Mouse (Mus musculus) intestine, embryonic 16.5 days (tissue): ENCODE measurements around the gene Naxd. TPM values are rescaled to one million over a fixed set of nuclear protein-coding genes. Genes with fewer than 3 reads are reported as not detected.
"Not testable (repeated sequence)": the region's sequence is repeated elsewhere in the genome, so short reads cannot be mapped to it uniquely, and the experiment has no call there.

Experiments used
- ATAC-seq: fragments of 200-750 bp; cut with Nextera tagmentation; 2 replicates; pipeline ENCODE4 v1.8.0; 2017; ENCODE audit warnings: moderate TSS enrichment, moderate library complexity
- H3K27ac ChIP-seq: fragments of 300-500 bp; sonication (generic); 2 replicates; pipeline ENCODE4 v1.5.1; 2014; ENCODE audit warnings: mild to moderate bottlenecking, low read length
- H3K27me3 ChIP-seq: fragments of 300-500 bp; sonication (generic); replicated peaks from 2 replicates; pipeline ENCODE4 v1.6.1; 2014; ENCODE audit warnings: low read length, control low read depth, mixed read lengths; ENCODE audit not compliant: control insufficient read depth, insufficient read depth
- H3K36me3 ChIP-seq: fragments of 300-500 bp; sonication (generic); 2 replicates; pipeline ENCODE4 v1.6.1; 2014; ENCODE audit warnings: low read length, control low read depth; ENCODE audit not compliant: control insufficient read depth, insufficient read depth
- H3K4me1 ChIP-seq: fragments of 300-500 bp; sonication (generic); 2 replicates; pipeline ENCODE4 v1.6.1; 2014; ENCODE audit warnings: low read length, control low read depth, mixed read lengths; ENCODE audit not compliant: control insufficient read depth, insufficient read depth
- H3K4me2 ChIP-seq: fragments of 300-500 bp; sonication (generic); 2 replicates; pipeline ENCODE4 v1.6.1; 2014; ENCODE audit warnings: low read depth, low read length, control low read depth
- H3K4me3 ChIP-seq: fragments of 300-500 bp; sonication (generic); 2 replicates; pipeline ENCODE4 v1.5.1; 2014; ENCODE audit warnings: mild to moderate bottlenecking, low read length
- H3K9ac ChIP-seq: fragments of 300-500 bp; sonication (generic); 2 replicates; pipeline ENCODE4 v1.6.1; 2014; ENCODE audit warnings: low read depth, low read length
- H3K9me3 ChIP-seq: fragments of 300-500 bp; sonication (generic); 2 replicates; pipeline ENCODE4 v1.6.1; 2016; ENCODE audit warnings: low read length, control low read depth; ENCODE audit not compliant: control insufficient read depth
- WGBS: fragments of 180-500 bp; shearing (Covaris S2); extraction: QIAGEN DNeasy Blood & Tissue Kit; methylation state at CpG from one replicate; pipeline ENCODE4 v1.1.7; 2014; 5-methylcytosine and 5-hydroxymethylcytosine counted together
- polyA plus RNA-seq: library from polyadenylated mRNA; unstranded; fragments of >200 nt; fragmentation: Nextera tagmentation; extraction: Ambion mirVana; gene quantifications from 2 replicates; pipeline ENCODE4 v1.2.1, GENCODE M21; 2015

Naxd gene
- polyA plus RNA-seq, 1 experiment from 2014 or later: 105 TPM

DNA sequence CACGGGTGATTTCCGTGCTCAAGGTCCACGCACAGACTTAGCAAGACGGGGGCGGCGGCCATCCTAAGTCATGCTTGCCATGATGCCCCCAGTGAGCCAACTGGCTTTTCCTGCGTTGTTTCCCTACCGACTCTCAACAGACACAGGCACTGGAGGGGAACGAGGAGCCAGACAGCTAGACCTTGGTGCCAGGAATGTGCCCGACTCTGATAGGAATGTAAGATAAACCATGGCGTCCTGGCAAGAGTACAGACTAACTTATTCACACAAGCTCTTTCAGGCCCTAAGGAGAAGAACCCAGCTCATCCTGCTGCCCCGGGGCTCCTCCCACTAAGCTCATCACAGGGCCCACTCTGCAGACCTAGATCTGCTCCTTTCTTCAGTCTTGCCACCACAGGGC lies 44.7 kb downstream of the Naxd start:
- no peak for ATAC-seq

DNA sequence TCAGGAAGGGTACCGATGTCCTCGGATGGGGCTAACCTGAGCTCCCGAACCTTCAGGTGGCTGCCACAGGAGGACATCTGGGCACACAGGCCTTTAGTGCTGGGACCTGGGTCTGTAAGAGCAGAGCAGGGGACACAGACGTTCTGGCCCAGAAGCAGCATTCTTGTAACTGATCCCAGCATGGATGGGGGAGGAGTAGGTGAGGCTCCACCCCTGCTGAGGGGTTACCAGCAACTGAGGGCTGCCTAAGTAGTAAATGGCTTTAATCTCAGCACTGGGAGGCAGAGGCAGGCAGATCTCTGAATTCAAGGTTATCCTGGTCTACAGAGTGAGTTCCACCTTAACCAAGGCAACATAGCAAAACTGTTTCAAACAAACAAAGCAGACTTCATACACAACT lies 45.6 kb downstream of the Naxd start:
- ATAC-seq: no peak
- WGBS: 87% methylated on average over 4 of the region's 4 CpGs

More for the DNA sequence above, 44.7 kb downstream of the Naxd start:
- no peak overlapping the region for H3K27ac ChIP-seq
- WGBS: 90% methylated on average over 12 of the region's 12 CpGs
- H3K4me3 ChIP-seq: no peak overlapping the region
- H3K9me3 ChIP-seq: no peaks in the 10 kb centered on the region
- H3K4me1 ChIP-seq: no peaks in the 10 kb centered on the region
- H3K36me3 ChIP-seq: peaks cover 16% of the 10 kb centered on the region
- no peaks in the 10 kb centered on the region for H3K27me3 ChIP-seq
- H3K4me2 ChIP-seq: no peak overlapping the region
- H3K9ac ChIP-seq: no peak overlapping the region

DNA sequence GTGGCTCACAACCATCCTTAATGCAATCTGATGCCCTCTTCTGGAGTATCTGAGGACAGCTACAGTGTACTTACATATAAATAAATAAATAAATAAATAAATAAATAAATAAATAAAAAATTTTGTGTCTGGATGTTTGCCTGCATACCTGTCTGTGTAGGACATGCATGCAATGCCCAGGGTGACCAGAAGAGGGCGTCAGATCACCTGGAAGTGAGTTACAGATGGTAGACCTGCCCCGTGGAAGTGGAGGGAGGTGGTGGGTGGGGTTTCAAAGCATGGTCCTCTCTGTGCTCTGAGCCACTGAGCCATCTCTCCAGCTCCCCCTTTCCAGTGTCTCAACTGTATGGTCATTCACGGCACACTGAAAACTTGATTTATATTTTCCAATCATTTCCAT lies 47.1 kb downstream of the Naxd start:
- 42% methylated on average over 3 of the region's 3 CpGs for WGBS
- H3K36me3 ChIP-seq: peaks cover 18% of the 10 kb centered on the region
- no peak overlapping the region for H3K4me3 ChIP-seq

More for the DNA sequence above, 45.6 kb downstream of the Naxd start:
- Histone ChIP-seq H3K27me3 (no peaks in the 10 kb centered on the region), H3K4me3 (no peak overlapping the region), H3K9me3 (no peaks in the 10 kb centered on the region), H3K27ac (no peak overlapping the region), H3K9ac (no peak overlapping the region), H3K4me2 (no peak overlapping the region), H3K4me1 (no peaks in the 10 kb centered on the region), H3K36me3 (peaks cover 18% of the 10 kb centered on the region)

DNA sequence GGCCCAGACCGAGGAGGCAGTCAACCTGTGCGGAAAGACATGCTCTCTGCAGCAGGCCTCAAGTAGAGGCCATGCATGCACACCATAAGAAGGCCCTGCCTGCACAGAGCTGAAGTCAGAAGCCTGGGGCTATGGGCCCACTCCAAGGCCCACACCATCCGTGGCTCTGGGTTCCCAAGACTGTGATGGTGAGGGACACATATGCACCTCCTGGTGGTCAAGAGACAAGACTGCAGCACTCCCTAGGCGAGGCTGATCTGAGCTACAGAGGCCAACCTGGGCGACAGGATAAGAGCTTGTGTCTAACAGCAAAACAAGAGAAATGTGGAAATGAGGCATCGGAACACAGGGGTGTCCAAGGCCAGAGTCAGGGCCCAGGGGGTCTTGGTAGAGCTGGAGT lies 49.8 kb downstream of the Naxd start:
- Histone ChIP-seq H3K9ac (no peak overlapping the region), H3K4me1 (peaks cover 7% of the 10 kb centered on the region; the same call in 1 of the 2 replicates), H3K27ac (no peak overlapping the region), H3K9me3 (no peaks in the 10 kb centered on the region), H3K4me3 (no peak overlapping the region), H3K4me2 (no peak overlapping the region), H3K36me3 (peaks cover 10% of the 10 kb centered on the region; the same call in 1 of the 2 replicates), H3K27me3 (no peaks in the 10 kb centered on the region)
- ATAC-seq: no peak
- WGBS: 68% methylated on average over 6 of the region's 6 CpGs

More for the DNA sequence above, 47.1 kb downstream of the Naxd start:
- no peak overlapping the region for H3K27ac ChIP-seq
- no peaks in the 10 kb centered on the region for H3K9me3 ChIP-seq
- H3K4me2 ChIP-seq: no peak overlapping the region
- no peaks in the 10 kb centered on the region for H3K4me1 ChIP-seq
- H3K27me3 ChIP-seq: no peaks in the 10 kb centered on the region
- no peak overlapping the region for H3K9ac ChIP-seq
- no peak for ATAC-seq

DNA sequence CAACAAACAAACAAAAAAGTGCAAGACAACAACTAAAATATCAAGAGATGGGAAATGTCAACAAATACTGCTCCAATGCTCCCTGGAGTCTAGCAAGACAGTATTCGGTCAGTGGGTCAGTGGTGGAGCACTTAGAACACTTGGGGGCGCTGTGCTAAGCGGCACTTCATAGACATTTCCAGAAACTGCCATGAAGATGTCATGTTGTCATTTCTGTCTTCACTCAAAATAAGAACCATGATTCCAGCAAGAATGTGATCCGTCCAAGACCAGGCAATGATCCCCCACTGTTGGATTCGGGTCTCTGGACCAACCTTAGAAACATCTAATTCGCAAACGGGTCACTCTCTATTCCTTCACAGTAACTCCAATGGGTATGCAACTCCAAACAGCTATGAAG lies 52.4 kb downstream of the Naxd start:
- Histone ChIP-seq H3K9ac (peak overlapping the region; percentile 91), H3K27me3 (no peaks in the 10 kb centered on the region), H3K36me3 (peaks cover 6% of the 10 kb centered on the region; the same call in 1 of the 2 replicates), H3K4me3 (peak overlapping the region; percentile 88), H3K4me2 (peak overlapping the region; percentile 73), H3K4me1 (peaks cover 18% of the 10 kb centered on the region), H3K27ac (no peak overlapping the region; the same call in 1 of the 2 replicates), H3K9me3 (no peaks in the 10 kb centered on the region)
- WGBS: 19% methylated on average over 7 of the region's 7 CpGs
- ATAC-seq: no peak

DNA sequence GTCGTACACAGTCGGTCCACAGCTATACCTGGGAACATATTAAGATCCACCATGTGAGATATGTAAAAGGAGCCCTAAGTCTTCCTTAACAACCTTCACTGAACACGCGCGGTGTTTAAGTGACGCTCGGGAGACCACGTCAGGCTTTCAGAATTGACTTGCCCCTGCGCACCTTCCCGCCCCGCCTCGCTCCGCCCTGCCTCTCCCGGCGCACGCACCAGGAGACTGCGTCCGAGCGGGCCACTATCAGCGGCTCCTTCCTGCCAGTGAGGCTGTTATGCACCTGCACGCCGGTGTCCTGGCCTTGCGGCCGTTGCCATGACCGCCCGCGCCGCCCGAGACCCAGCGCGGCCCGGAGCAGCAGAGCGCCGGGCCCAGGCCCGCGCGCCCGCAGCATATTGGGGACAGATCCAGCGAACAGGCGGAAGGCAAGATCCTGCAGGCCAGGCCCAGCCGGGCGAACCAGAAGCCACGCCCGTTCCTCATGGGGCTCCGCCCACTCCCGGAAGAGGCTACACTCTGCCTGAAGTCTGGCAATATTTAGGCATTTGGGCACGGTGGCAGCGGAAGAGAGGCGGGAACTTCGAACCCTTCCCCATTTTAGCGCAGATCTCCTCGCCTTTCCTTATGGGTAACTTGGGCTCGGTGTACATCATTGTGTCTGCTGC lies 53.1 kb downstream of the Naxd start, which contains the start of gene Cars2:
Gene Cars2, minus strand, starts transcription at position 503 of the 668 bp plus-strand sequence.
- peak within 1 kb of the TSS; percentile 91 for H3K9ac ChIP-seq
- peak within 1 kb of the TSS; percentile 95 for H3K27ac ChIP-seq
- peak; percentile 84 for ATAC-seq
- WGBS: under 1% methylated on average over 53 of the region's 53 CpGs
- H3K36me3 ChIP-seq: peaks cover 6% of the 10 kb centered on the region; the same call in 1 of the 2 replicates
- peak within 1 kb of the TSS; percentile 88 for H3K4me3 ChIP-seq
- H3K4me1 ChIP-seq: peaks cover 19% of the 10 kb centered on the region
- H3K27me3 ChIP-seq: no peaks in the 10 kb centered on the region
- H3K9me3 ChIP-seq: no peaks in the 10 kb centered on the region
- H3K4me2 ChIP-seq: peak within 1 kb of the TSS; percentile 73

DNA sequence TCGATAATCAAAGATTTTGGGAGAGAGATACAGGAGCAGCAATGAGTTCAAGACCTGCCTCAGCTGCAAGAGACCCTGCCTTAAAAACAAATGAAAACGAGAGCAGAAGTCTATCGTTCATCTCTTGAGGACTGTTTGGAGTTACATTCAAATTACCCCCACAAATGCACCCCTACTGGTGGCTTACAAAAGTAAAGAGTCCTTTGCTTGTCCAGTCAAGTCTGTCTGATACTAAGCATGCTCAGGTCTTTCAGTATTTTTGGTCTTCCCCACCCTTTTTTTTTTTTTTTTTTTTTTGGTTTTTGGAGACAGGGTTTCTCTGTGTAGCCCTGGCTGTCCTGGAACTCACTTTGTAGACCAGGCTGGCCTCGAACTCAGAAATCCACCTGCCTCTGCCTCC lies 54.2 kb downstream of the Naxd start:
- H3K27ac ChIP-seq, H3K27me3 ChIP-seq, H3K9me3 ChIP-seq, H3K9ac ChIP-seq, H3K4me3 ChIP-seq, H3K36me3 ChIP-seq, H3K4me2 ChIP-seq, ATAC-seq: not testable (repeated sequence)
- H3K4me1 ChIP-seq: peaks cover 19% of the 10 kb centered on the region
- whole genome bisulfite sequencing: 79% methylated on average over 3 of the region's 4 CpGs

DNA sequence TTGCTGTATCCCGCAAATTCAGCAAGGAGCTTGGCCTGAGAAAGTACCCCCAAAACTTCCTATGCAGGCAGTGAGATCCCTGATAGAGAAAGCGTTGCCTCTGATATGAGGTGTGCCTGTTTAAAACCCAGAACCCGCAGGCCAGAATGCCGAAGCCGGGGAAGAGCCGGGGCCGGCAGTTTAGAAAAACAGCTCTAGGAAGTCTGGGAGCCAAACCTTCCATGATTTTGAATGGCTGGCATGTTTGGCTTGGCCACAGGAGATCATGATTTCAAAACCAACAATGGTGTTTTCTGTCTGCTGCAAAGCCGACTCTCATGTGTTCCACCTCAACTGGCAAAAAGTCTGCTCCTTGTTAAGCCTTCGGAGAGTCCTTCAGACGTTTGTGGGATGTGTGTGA lies 55.1 kb downstream of the Naxd start:
- H3K27me3 ChIP-seq: no peaks in the 10 kb centered on the region
- ATAC-seq: no peak

DNA sequence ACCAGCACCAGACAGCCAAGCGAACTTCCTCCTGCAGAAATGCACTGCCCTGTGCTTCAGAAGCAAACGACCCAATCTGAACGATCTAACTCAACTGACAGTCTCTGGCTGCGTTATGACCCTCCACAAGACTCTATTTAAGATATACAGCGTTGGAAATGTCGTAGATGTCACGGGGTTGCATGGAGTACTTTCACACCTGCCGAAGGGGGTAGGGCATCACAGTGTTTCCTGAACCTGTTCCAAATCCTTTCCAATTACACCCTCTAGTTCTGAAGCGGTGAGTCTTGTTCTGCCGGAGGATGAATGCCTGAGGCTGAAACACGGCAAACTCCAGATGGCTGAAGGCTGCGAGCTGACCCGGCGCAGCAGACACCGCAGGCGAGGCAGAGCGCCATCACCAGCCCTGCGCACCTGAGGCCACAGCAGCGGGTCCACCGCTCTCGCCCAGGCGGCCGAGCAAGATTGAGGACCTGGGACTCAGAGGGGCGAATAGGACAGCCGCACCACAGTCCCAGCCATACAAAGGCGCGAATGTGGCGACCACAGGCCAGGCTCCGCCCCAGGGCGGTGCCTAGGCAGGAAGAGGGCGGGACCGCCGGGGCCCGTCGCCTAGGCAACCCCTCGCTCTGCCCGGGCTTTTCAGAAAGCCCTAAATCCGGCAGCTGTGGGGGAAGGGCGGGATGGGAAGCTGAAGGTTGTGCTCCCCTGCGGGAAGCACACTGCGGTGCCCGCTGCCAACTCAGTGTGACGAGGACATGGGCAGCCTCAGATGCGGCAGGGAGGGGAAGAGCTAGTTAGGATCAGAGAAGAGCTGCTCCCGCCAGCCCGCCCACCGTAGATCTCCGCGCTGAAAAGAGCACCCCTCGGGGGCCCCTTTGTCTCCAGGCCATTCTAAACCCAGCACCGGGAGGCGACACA lies 57.8 kb downstream of the Naxd start, which contains the start of gene Ing1:
Gene Ing1, plus strand, starts transcription at position 773 of the 921 bp plus-strand sequence.
- Histone ChIP-seq H3K4me3 (peak within 1 kb of the TSS; percentile 97), H3K9me3 (no peaks in the 10 kb centered on the region), H3K27me3 (no peaks in the 10 kb centered on the region), H3K36me3 (no peaks in the 10 kb centered on the region), H3K4me2 (peak within 1 kb of the TSS; percentile 77), H3K9ac (peak within 1 kb of the TSS; percentile 96), H3K4me1 (peaks cover 28% of the 10 kb centered on the region), H3K27ac (peak within 1 kb of the TSS; percentile 100)
- WGBS: under 1% methylated on average over 52 of the region's 52 CpGs
- ATAC-seq: peak; percentile 75

More for the DNA sequence above, 55.1 kb downstream of the Naxd start:
- no peak overlapping the region for H3K9ac ChIP-seq
- no peak overlapping the region for H3K27ac ChIP-seq
- no peak overlapping the region for H3K4me3 ChIP-seq
- H3K9me3 ChIP-seq: no peaks in the 10 kb centered on the region
- H3K36me3 ChIP-seq: no peaks in the 10 kb centered on the region
- H3K4me1 ChIP-seq: peaks cover 19% of the 10 kb centered on the region
- 85% methylated on average over 10 of the region's 10 CpGs for WGBS
- H3K4me2 ChIP-seq: no peak overlapping the region
